Mouse (Mus musculus) kidney, embryonic 16.5 days (tissue): ENCODE results near the gene Gbx2. TPM values are rescaled to one million over a fixed set of nuclear protein-coding genes. Genes with fewer than 3 reads are reported as not detected.
A peak's percentile ranks its signal among the peaks of the same experiment; 100 is the strongest.

Experiments
- ATAC-seq: fragments of 200-750 bp; cut with Nextera tagmentation; 2 replicates; pipeline ENCODE4 v1.8.0; 2017; ENCODE audit warnings: moderate TSS enrichment; ENCODE audit not compliant: low FRiP score, low TSS enrichment
- H3K27ac ChIP-seq: fragments of 300-500 bp; sonication (generic); 2 replicates; pipeline ENCODE4 v1.5.1; 2014; ENCODE audit warnings: low read length
- H3K27me3 ChIP-seq: fragments of 300-500 bp; sonication (generic); 2 replicates; pipeline ENCODE4 v1.6.1; 2014; ENCODE audit warnings: low read length, control low read depth, mixed read lengths; ENCODE audit not compliant: insufficient read depth
- H3K36me3 ChIP-seq: fragments of 300-500 bp; sonication (generic); 2 replicates; pipeline ENCODE4 v1.6.1; 2014; ENCODE audit warnings: low read length, control low read depth, mixed read lengths; ENCODE audit not compliant: insufficient read depth
- H3K4me1 ChIP-seq: fragments of 300-500 bp; sonication (generic); 2 replicates; pipeline ENCODE4 v1.6.1; 2014; ENCODE audit warnings: low read length, control low read depth, mixed read lengths; ENCODE audit not compliant: insufficient read depth
- H3K4me2 ChIP-seq: fragments of 300-500 bp; sonication (generic); replicated peaks from 2 replicates; pipeline ENCODE4 v1.6.1; 2014; ENCODE audit warnings: low read depth, low read length
- H3K4me3 ChIP-seq: fragments of 300-500 bp; sonication (generic); 2 replicates; pipeline ENCODE4 v1.5.1; 2014; ENCODE audit warnings: mild to moderate bottlenecking, low read length
- H3K9ac ChIP-seq: fragments of 300-500 bp; sonication (generic); replicated peaks from 2 replicates; pipeline ENCODE4 v1.6.1; 2014; ENCODE audit warnings: low read length
- H3K9me3 ChIP-seq: fragments of 300-500 bp; sonication (generic); 2 replicates; pipeline ENCODE4 v1.6.1; 2016; ENCODE audit warnings: low read length, control low read depth
- WGBS: fragments of 180-500 bp; shearing (Covaris S2); extraction: QIAGEN DNeasy Blood & Tissue Kit; methylation state at CpG from one replicate; pipeline ENCODE4 v1.1.7; 2014; 5-methylcytosine and 5-hydroxymethylcytosine counted together
- polyA plus RNA-seq: library from polyadenylated mRNA; unstranded; fragments of >200 nt; fragmentation: Nextera tagmentation; extraction: Ambion mirVana; gene quantifications from 2 replicates; pipeline ENCODE4 v1.2.1, GENCODE M21; 2015

Gene Gbx2
- polyA plus RNA-seq, 1 experiment from 2014 or later: 0.22 TPM

DNA sequence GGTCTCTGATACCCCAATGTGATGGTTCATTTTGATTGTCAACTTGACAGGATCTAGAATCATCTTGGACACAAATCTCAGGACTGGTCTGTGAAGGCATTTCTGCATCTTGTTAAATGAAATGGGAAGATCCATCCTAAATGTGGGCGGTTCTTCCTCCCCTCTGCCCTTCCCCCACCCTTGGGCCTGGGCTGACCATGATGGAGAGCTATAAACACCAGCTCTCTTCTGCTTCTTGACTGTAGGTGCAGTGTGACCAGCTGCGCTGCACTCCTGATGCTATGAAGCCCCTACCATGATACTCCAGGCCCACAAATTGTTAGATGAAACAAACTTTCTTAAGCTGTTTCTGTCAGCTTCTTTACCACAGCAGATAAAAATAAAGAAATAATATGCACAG is 32.3 kb upstream of the Gbx2 start:
- peaks cover 7% of the 10 kb centered on the region; the same call in 1 of the 2 replicates for H3K4me1 ChIP-seq
- H3K4me3 ChIP-seq: no peak overlapping the region
- no peak overlapping the region for H3K27ac ChIP-seq
- no peaks in the 10 kb centered on the region for H3K36me3 ChIP-seq
- H3K9ac ChIP-seq: no peak overlapping the region
- no peaks in the 10 kb centered on the region for H3K9me3 ChIP-seq
- 92% methylated on average over 2 of the region's 2 CpGs for WGBS
- peaks cover 52% of the 10 kb centered on the region for H3K27me3 ChIP-seq
- no peak overlapping the region for H3K4me2 ChIP-seq
- no peak for ATAC-seq

DNA sequence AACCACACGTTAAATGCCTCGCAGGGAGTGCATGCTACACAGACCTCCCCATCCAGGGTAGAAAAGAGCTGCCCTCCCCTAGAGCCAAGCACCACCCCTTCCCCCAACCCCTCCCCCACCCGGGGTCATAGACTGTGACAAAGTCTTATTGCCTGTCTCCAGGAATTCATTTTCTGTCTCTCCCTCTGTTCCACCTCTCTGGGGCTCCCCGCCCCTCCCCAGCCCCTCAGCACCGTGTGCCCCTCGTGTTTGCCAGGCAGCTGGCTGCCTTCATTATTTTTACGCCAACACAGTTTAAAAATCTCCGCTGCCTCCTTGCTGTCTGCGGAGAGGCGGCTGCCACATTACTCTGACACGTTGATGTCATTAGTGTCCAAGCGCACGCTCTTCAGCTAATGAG is 31.1 kb upstream of the Gbx2 start:
- Histone ChIP-seq H3K4me2 (peak overlapping the region; percentile 11; the same call in 1 of the 2 replicates), H3K4me1 (peaks cover 4% of the 10 kb centered on the region; the same call in 1 of the 2 replicates)

GRCm38 (mm10) chr1:89959393-89959792 is 28.4 kb upstream of the Gbx2 start:
- H3K27ac ChIP-seq: no peak overlapping the region
- ATAC-seq: no peak
- H3K27me3 ChIP-seq: peaks cover 26% of the 10 kb centered on the region

More for the DNA sequence above, 31.1 kb upstream of the Gbx2 start:
- WGBS: 9% methylated on average over 13 of the region's 13 CpGs
- ATAC-seq: no peak
- Histone ChIP-seq H3K4me3 (no peak overlapping the region), H3K9me3 (no peaks in the 10 kb centered on the region), H3K27ac (no peak overlapping the region), H3K36me3 (no peaks in the 10 kb centered on the region), H3K27me3 (peaks cover 40% of the 10 kb centered on the region), H3K9ac (no peak overlapping the region)

GRCm38 (mm10) chr1:89943202-89943601 is 12.2 kb upstream of the Gbx2 start:
- Histone ChIP-seq H3K4me1 (peaks cover 10% of the 10 kb centered on the region; the same call in 1 of the 2 replicates), H3K27ac (no peak overlapping the region), H3K4me3 (no peak overlapping the region), H3K36me3 (no peaks in the 10 kb centered on the region), H3K9ac (no peak overlapping the region), H3K4me2 (no peak overlapping the region), H3K9me3 (0 out of 2 replicates have a peak, but pooled peaks cover 3% of the 10 kb centered on the region), H3K27me3 (peaks cover 81% of the 10 kb centered on the region)
- 3% methylated on average over 16 of the region's 16 CpGs for WGBS
- ATAC-seq: no peak

More at GRCm38 (mm10) chr1:89959393-89959792, 28.4 kb upstream of the Gbx2 start:
- no peaks in the 10 kb centered on the region for H3K9me3 ChIP-seq
- H3K9ac ChIP-seq: no peak overlapping the region
- 78% methylated on average over 4 of the region's 4 CpGs for WGBS
- no peak overlapping the region for H3K4me2 ChIP-seq
- H3K36me3 ChIP-seq: no peaks in the 10 kb centered on the region
- H3K4me3 ChIP-seq: no peak overlapping the region
- H3K4me1 ChIP-seq: peaks cover 4% of the 10 kb centered on the region; the same call in 1 of the 2 replicates

- Histone ChIP-seq H3K4me1 (peaks cover 10% of the 10 kb centered on the region; the same call in 1 of the 2 replicates), H3K4me2 (peak overlapping the region; percentile 37), H3K36me3 (no peaks in the 10 kb centered on the region), H3K4me3 (peak overlapping the region; percentile 29), H3K9me3 (0 out of 2 replicates have a peak, but pooled peaks cover 3% of the 10 kb centered on the region), H3K27ac (no peak overlapping the region), H3K9ac (no peak overlapping the region), H3K27me3 (peaks cover 83% of the 10 kb centered on the region)
- ATAC-seq: no peak
- WGBS: 4% methylated on average over 15 of the region's 15 CpGs
Observed at GRCm38 (mm10) chr1:89942395-89942976, 11.5 kb upstream of the Gbx2 start.

GRCm38 (mm10) chr1:89941701-89942381 is 10.9 kb upstream of the Gbx2 start:
- Histone ChIP-seq H3K9me3 (0 out of 2 replicates have a peak, but pooled peaks cover 3% of the 10 kb centered on the region), H3K4me2 (peak overlapping the region; percentile 37), H3K27me3 (peaks cover 86% of the 10 kb centered on the region), H3K9ac (no peak overlapping the region), H3K27ac (no peak overlapping the region), H3K4me1 (peaks cover 10% of the 10 kb centered on the region; the same call in 1 of the 2 replicates), H3K36me3 (no peaks in the 10 kb centered on the region), H3K4me3 (peak overlapping the region; percentile 29)
- no peak for ATAC-seq
- WGBS: under 1% methylated on average over 40 of the region's 40 CpGs

GRCm38 (mm10) chr1:89940961-89941524 is 10.1 kb upstream of the Gbx2 start:
- Histone ChIP-seq H3K4me1 (peaks cover 10% of the 10 kb centered on the region; the same call in 1 of the 2 replicates), H3K9ac (no peak overlapping the region), H3K27me3 (peaks cover 94% of the 10 kb centered on the region), H3K4me2 (no peak overlapping the region), H3K9me3 (0 out of 2 replicates have a peak, but pooled peaks cover 3% of the 10 kb centered on the region), H3K27ac (no peak overlapping the region), H3K4me3 (no peak overlapping the region), H3K36me3 (no peaks in the 10 kb centered on the region)
- ATAC-seq: no peak
- WGBS: 14% methylated on average over 15 of the region's 15 CpGs

DNA sequence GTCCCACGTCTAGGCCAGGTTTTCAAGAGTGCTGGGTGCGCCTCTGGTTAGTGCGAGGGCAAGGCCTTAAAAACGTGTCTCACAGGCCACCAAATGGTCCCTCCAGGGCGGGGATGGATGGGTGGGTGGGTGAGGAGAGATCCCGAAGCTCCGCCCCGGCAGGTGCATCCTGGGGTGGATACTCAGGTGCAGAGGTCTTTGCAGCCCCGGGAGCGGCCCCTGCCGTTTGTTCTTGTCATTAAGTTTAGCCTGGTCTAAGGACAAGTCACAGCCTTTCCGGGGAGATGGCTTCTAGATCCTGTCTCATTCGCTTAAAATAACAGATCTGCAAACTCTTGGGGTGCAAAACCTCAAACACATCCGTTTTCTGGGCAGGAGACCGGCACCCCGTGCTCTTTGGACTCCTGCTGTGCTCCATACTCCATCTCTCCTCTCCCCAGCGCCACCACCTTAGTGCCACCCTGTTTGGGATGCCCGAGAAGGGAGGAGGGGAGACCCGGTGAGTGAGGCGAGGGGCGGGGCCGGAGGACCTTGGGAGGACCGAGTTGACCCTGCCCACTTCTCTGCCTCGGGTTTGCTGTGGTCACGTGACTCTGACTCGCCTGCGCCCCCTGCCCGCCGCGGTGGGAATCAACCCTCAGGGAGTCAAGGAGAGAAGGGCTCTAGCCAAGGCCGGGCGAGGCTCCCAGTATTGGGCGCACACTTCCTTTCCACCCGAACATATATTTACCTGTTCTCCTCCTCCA is 9.2 kb upstream of the Gbx2 start:
- 0 out of 2 replicates have a peak, but pooled peaks cover 3% of the 10 kb centered on the region for H3K9me3 ChIP-seq
- H3K9ac ChIP-seq: no peak overlapping the region
- no peak overlapping the region for H3K27ac ChIP-seq
- peak; percentile 63 for ATAC-seq
- 3% methylated on average over 34 of the region's 34 CpGs for WGBS
- H3K27me3 ChIP-seq: peaks cover 94% of the 10 kb centered on the region
- peak overlapping the region; percentile 34 for H3K4me2 ChIP-seq
- H3K4me1 ChIP-seq: peaks cover 10% of the 10 kb centered on the region; the same call in 1 of the 2 replicates
- H3K4me3 ChIP-seq: peak overlapping the region; percentile 24
- no peaks in the 10 kb centered on the region for H3K36me3 ChIP-seq

DNA sequence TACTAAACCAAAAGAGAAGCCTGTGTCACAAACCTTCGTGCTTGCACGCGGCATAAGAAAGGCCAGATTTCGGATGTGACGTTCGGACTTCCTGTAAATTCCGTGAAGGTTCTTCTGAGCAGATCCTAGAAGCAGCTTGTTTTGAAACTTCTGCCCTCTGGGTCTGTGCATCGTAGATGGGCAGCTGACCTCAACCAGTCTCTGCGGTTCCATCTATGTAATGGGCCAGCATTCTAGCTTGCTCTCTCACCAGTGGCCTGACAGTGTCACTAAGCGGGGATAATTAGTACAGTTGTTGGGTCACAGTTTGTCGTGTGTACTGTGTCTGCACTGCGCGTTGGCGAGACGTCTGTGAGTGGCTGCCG is 8.6 kb upstream of the Gbx2 start:
- peaks cover 95% of the 10 kb centered on the region for H3K27me3 ChIP-seq
- no peak overlapping the region for H3K4me2 ChIP-seq
- no peak overlapping the region for H3K9ac ChIP-seq
- WGBS: 26% methylated on average over 16 of the region's 16 CpGs
- ATAC-seq: 0 out of 2 replicates have a peak, but pooled peaks have one; percentile 1
- H3K27ac ChIP-seq: no peak overlapping the region
- H3K36me3 ChIP-seq: no peaks in the 10 kb centered on the region
- H3K4me3 ChIP-seq: no peak overlapping the region
- H3K4me1 ChIP-seq: peaks cover 10% of the 10 kb centered on the region; the same call in 1 of the 2 replicates
- 0 out of 2 replicates have a peak, but pooled peaks cover 3% of the 10 kb centered on the region for H3K9me3 ChIP-seq
